Mouse (Mus musculus) lung, adult 2 months (tissue): ENCODE results near the gene E030030I06Rik.
"Not testable (repeated sequence)": the region's sequence is repeated elsewhere in the genome, so short reads cannot be mapped to it uniquely, and the experiment has no call there.

Experiments used
- CTCF ChIP-seq: fragments of 200-500 bp; IDR thresholded peaks from 2 replicates; pipeline ENCODE4 v1.5.1; 2011; ENCODE audit warnings: mild to moderate bottlenecking, low read length, control low read depth; ENCODE audit not compliant: insufficient read depth
- POLR2A ChIP-seq: fragments of 200-500 bp; IDR thresholded peaks from 2 replicates; pipeline ENCODE4 v1.6.1; 2011; ENCODE audit warnings: low read depth, mild to moderate bottlenecking, control low read depth, low read length, borderline replicate concordance; ENCODE audit errors: extremely low read depth

DNA sequence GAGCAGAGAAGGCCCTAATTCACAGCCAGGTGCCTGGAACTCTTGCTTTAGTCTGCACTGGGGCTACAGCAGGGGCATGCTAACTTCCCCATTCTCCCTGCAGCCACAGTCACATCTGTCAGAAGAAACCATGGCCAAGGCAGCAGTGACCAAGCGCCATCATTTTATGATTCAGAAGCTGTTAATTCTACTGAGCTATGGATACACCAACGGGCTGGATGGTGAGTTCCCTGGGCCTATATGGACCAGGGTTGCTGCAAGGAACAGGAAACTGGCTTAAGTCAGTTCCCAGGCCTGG, 25.1 kb upstream of the E030030I06Rik start:
- TF ChIP-seq CTCF, POLR2A: not testable (repeated sequence)
